Mouse (Mus musculus) spleen, adult 2 months (tissue): ENCODE measurements at regions not wholly inside any gene's neighbourhood (a gene's known extent, or its start where the extent isn't known, plus 50 kb on each side); places are given as distances from the start of the nearest gene placed in this dataset.
A peak's percentile ranks its signal among the peaks of the same experiment; 100 is the strongest.

Experiments
- DNase-seq, 2 experiments: peaks; one replicate each; pipeline versions ENCODE4 v3.0.0 to v3.0.0-alpha.2; 2012 to 2021; ENCODE audit warnings: low spot score in 2 of 2, low read depth in 1 of 2
- H3K27ac ChIP-seq: fragments of 200-500 bp; 2 replicates; pipeline ENCODE4 v1.5.1; 2012; ENCODE audit warnings: low read length, inconsistent platforms; ENCODE audit not compliant: insufficient read depth
- H3K27me3 ChIP-seq: fragments of 200-500 bp; 2 replicates; pipeline ENCODE4 v1.6.1; 2012; ENCODE audit warnings: mild to moderate bottlenecking, moderate library complexity, low read length, inconsistent platforms; ENCODE audit not compliant: control insufficient read depth, insufficient read depth
- H3K36me3 ChIP-seq: fragments of 200-500 bp; 2 replicates; pipeline ENCODE4 v1.6.1; 2012; ENCODE audit warnings: mild to moderate bottlenecking, low read length, inconsistent platforms; ENCODE audit not compliant: control insufficient read depth, insufficient read depth
- H3K4me1 ChIP-seq: fragments of 200-500 bp; 2 replicates; pipeline ENCODE4 v1.6.1; 2011; ENCODE audit warnings: inconsistent platforms; ENCODE audit not compliant: control insufficient read depth, insufficient read depth, insufficient read length
- H3K4me3 ChIP-seq: fragments of 200-500 bp; 2 replicates; pipeline ENCODE4 v1.5.1; 2011; ENCODE audit warnings: mild to moderate bottlenecking, inconsistent platforms; ENCODE audit not compliant: insufficient read depth, insufficient read length; ENCODE audit errors: extremely low read depth
- CTCF ChIP-seq: fragments of 200-500 bp; IDR thresholded peaks from 2 replicates; pipeline ENCODE4 v1.5.1; 2011; ENCODE audit warnings: mild to moderate bottlenecking, inconsistent platforms; ENCODE audit not compliant: insufficient read depth, insufficient read length, insufficient replicate concordance; ENCODE audit errors: extremely low read depth
- POLR2A ChIP-seq: fragments of 200-500 bp; IDR thresholded peaks from 2 replicates; pipeline ENCODE4 v1.6.1; 2011; ENCODE audit warnings: low read depth, low read length, inconsistent platforms
- WGBS: fragments of 180-500 bp; shearing (Covaris S2); methylation state at CpG from one replicate; pipeline ENCODE4 v1.1.7; 2018; 5-methylcytosine and 5-hydroxymethylcytosine counted together

DNA sequence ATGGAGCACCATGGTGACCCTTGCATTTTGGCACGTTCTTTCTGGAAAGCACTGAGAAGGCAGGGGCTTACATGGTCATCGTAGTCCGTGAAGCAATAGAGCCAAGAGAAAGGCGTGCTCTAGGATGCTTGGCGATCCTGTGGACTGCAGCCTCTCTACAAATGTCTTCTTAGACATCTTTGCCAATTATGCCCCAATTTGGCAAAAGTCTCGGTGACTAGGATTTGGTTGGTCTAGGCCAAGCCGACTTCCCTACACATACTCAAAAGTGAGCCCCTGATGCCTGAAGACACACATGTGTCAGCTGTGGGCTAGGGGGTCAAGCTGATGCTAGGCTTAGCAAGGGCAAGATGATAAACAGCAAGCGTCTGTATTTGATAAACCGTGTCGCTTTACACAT, 154.7 kb downstream of the Opa1 start:
- Histone ChIP-seq H3K36me3 (no peaks in the 10 kb centered on the region), H3K27me3 (no peaks in the 10 kb centered on the region), H3K4me3 (no peak overlapping the region), H3K4me1 (peaks cover 4% of the 10 kb centered on the region; the same call in 1 of the 2 replicates), H3K27ac (no peak overlapping the region)
- 90% methylated on average over 10 of the region's 10 CpGs for WGBS
- TF ChIP-seq POLR2A (no peak), CTCF (no peak)
- DNase-seq: no peak

GRCm38 (mm10) chr16:29734324-29734723, 155.2 kb downstream of the Opa1 start:
- no peak overlapping the region for H3K4me3 ChIP-seq
- TF ChIP-seq POLR2A (no peak), CTCF (peak; percentile 12; the same call in 1 of the 2 replicates)
- H3K27ac ChIP-seq: 0 out of 2 replicates have a peak overlapping the region, but pooled peaks have one; percentile 33
- no peaks in the 10 kb centered on the region for H3K27me3 ChIP-seq
- DNase-seq: peak; percentile 13 to 23
- peaks cover 4% of the 10 kb centered on the region; the same call in 1 of the 2 replicates for H3K4me1 ChIP-seq
- H3K36me3 ChIP-seq: no peaks in the 10 kb centered on the region
- WGBS: 19% methylated on average over 1 of the region's 1 CpGs

GRCm38 (mm10) chr16:29734738-29735250, 155.7 kb downstream of the Opa1 start:
- Histone ChIP-seq H3K27me3 (no peaks in the 10 kb centered on the region), H3K4me1 (peaks cover 4% of the 10 kb centered on the region; the same call in 1 of the 2 replicates), H3K27ac (0 out of 2 replicates have a peak overlapping the region, but pooled peaks have one; percentile 33), H3K4me3 (no peak overlapping the region), H3K36me3 (no peaks in the 10 kb centered on the region)
- no peak for TF ChIP-seq POLR2A
- TF ChIP-seq CTCF: no peak
- 51% methylated on average over 12 of the region's 12 CpGs for WGBS
- DNase-seq: no peak

GRCm38 (mm10) chr16:29735371-29736008, 156.4 kb downstream of the Opa1 start:
- H3K4me3 ChIP-seq: no peak overlapping the region
- TF ChIP-seq CTCF: no peak
- no peak for TF ChIP-seq POLR2A
- WGBS: 3% methylated on average over 12 of the region's 12 CpGs
- DNase-seq: peak; percentile 15 to 46
- peak overlapping the region; percentile 47; the same call in 1 of the 2 replicates for H3K27ac ChIP-seq
- H3K27me3 ChIP-seq: no peaks in the 10 kb centered on the region
- peaks cover 4% of the 10 kb centered on the region; the same call in 1 of the 2 replicates for H3K4me1 ChIP-seq
- H3K36me3 ChIP-seq: no peaks in the 10 kb centered on the region

GRCm38 (mm10) chr16:29736211-29736610, 157.1 kb downstream of the Opa1 start:
- no peaks in the 10 kb centered on the region for H3K27me3 ChIP-seq
- peaks cover 4% of the 10 kb centered on the region; the same call in 1 of the 2 replicates for H3K4me1 ChIP-seq
- no peak for TF ChIP-seq POLR2A
- no peak for TF ChIP-seq CTCF
- no peak for DNase-seq
- H3K27ac ChIP-seq: no peak overlapping the region
- H3K36me3 ChIP-seq: no peaks in the 10 kb centered on the region
- no peak overlapping the region for H3K4me3 ChIP-seq
- 81% methylated on average over 9 of the region's 9 CpGs for WGBS

DNA sequence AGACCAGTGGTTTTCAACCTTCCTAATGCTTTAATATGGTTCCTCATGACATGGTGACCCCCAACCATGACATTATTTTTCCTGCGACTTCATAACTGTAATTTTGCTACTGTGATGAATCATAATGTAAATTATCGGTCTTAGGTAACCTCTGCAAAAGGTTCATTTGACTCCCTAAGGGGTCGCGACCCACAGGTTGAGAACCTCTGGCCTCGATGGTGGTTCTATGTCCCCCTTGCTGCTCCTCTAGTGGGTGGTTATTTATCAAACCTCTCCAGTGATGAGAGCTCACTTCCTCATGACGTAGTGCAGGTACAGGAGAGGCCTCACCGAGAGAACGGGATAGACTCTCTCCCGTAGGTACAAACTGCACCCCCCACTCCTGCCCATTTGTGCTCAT, 158.9 kb downstream of the Opa1 start:
- H3K4me1 ChIP-seq: peaks cover 4% of the 10 kb centered on the region; the same call in 1 of the 2 replicates
- no peaks in the 10 kb centered on the region for H3K27me3 ChIP-seq
- H3K4me3 ChIP-seq: no peak overlapping the region
- no peaks in the 10 kb centered on the region for H3K36me3 ChIP-seq
- 88% methylated on average over 9 of the region's 9 CpGs for WGBS
- H3K27ac ChIP-seq: no peak overlapping the region
- DNase-seq: no peak
- TF ChIP-seq POLR2A: no peak
- no peak for TF ChIP-seq CTCF

GRCm38 (mm10) chr16:29742497-29743230, 163.5 kb downstream of the Opa1 start:
- 33% methylated on average over 14 of the region's 14 CpGs for WGBS

More at GRCm38 (mm10) chr16:29742497-29743230, 163.5 kb downstream of the Opa1 start:
- no peak for TF ChIP-seq POLR2A
- TF ChIP-seq CTCF: no peak
- H3K27me3 ChIP-seq: no peaks in the 10 kb centered on the region
- no peak for DNase-seq
- no peaks in the 10 kb centered on the region for H3K4me1 ChIP-seq
- no peaks in the 10 kb centered on the region for H3K36me3 ChIP-seq
- no peak overlapping the region for H3K27ac ChIP-seq
- H3K4me3 ChIP-seq: no peak overlapping the region
